Mouse (Mus musculus): ENCODE data around the gene P3h1. TPM values are rescaled to one million over a fixed set of nuclear protein-coding genes. Genes with fewer than 3 reads are reported as not detected.

The P3h1 gene
- total and polyA plus RNA-seq, 3 experiments, result 15.7 to 30.2 TPM; not detected in 1

GRCm38 (mm10) chr4:119216667-119217066 is 16.0 kb upstream of the P3h1 start:
- no peak overlapping the region for H3K27ac ChIP-seq (ENCODE audit: control insufficient read depth, low read depth, low read length)
- DNase-seq (ENCODE audit: low read depth, low spot score), result no peak
- H3K4me1 ChIP-seq (ENCODE audit: control insufficient read depth in 1 of 2, insufficient read depth in 2 of 2, low read length in 2 of 2), result no peaks in the 10 kb centered on the region
- no peak overlapping the region for H3K4me3 ChIP-seq (ENCODE audit: control insufficient read depth in 1 of 2, insufficient read depth in 1 of 2, low read depth in 2 of 2, low read length in 2 of 2)
- H3K27me3 ChIP-seq (ENCODE audit: control insufficient read depth in 1 of 2, insufficient read depth in 2 of 2, low read length in 2 of 2), result no peaks in the 10 kb centered on the region; a peak in 1 of 4 replicates
- TF ChIP-seq TCF12 (IDR thresholded peaks at IDR 0.05; ENCODE audit: low read depth, low read length), result no peak
- TF ChIP-seq USF2 (IDR thresholded peaks at IDR 0.05; ENCODE audit: borderline replicate concordance in 1 of 2, insufficient read depth in 1 of 2, low read depth in 1 of 2, low read length in 2 of 2), result no peak
- no peak for TF ChIP-seq RCOR1 (IDR thresholded peaks at IDR 0.05; ENCODE audit: low read depth, low read length)
- TF ChIP-seq NELFE (IDR thresholded peaks at IDR 0.05; ENCODE audit: low read depth, low read length), result no peak
- TF ChIP-seq HCFC1 (IDR thresholded peaks at IDR 0.05; ENCODE audit: low read depth, low read length), result no peak
- no peak for TF ChIP-seq MXI1 (IDR thresholded peaks at IDR 0.05; ENCODE audit: low read depth, low read length)
- no peak for TF ChIP-seq CHD2 (IDR thresholded peaks at IDR 0.05; ENCODE audit: low read length)
- TF ChIP-seq MYB (IDR thresholded peaks at IDR 0.05; ENCODE audit: low read depth, low read length), result no peak
- TF ChIP-seq EP300 (IDR thresholded peaks at IDR 0.05; ENCODE audit: low read depth in 1 of 2, low read length in 2 of 2), result no peak
- TF ChIP-seq GABPA (IDR thresholded peaks at IDR 0.05; ENCODE audit: low read depth, low read length), result no peak
- TF ChIP-seq UBTF (IDR thresholded peaks at IDR 0.05; ENCODE audit: borderline replicate concordance, insufficient read depth, low read depth, low read length), result no peak
- TF ChIP-seq TAL1 (IDR thresholded peaks at IDR 0.05; ENCODE audit: low read length), result no peak
- TF ChIP-seq MAZ (IDR thresholded peaks at IDR 0.05; ENCODE audit: low read depth, low read length), result no peak
- no peak for TF ChIP-seq CHD1 (IDR thresholded peaks at IDR 0.05; ENCODE audit: low read depth, low read length)
- no peak for TF ChIP-seq POLR2AphosphoS2 (IDR thresholded peaks at IDR 0.05; ENCODE audit: low read length)
- no peak for TF ChIP-seq MEF2A (IDR thresholded peaks at IDR 0.05; ENCODE audit: extremely low read depth, insufficient replicate concordance, low read depth, low read length, poor library complexity, severe bottlenecking)
- no peak for TF ChIP-seq ZMIZ1 (IDR thresholded peaks at IDR 0.05; ENCODE audit: low read depth, low read length)
- no peaks in the 10 kb centered on the region for H3K9me3 ChIP-seq (replicated peaks; ENCODE audit: insufficient read depth, low read length)
- no peak overlapping the region for H3K9ac ChIP-seq (ENCODE audit: control insufficient read depth, low read depth, low read length, poor library complexity, severe bottlenecking)
- H3K79me2 ChIP-seq (ENCODE audit: control insufficient read depth, insufficient read depth, low read length, poor library complexity), result no peaks in the 10 kb centered on the region
- H3K36me3 ChIP-seq (ENCODE audit: control insufficient read depth in 1 of 2, insufficient read depth in 2 of 2, low read length in 2 of 2), result no peaks in the 10 kb centered on the region

- Histone ChIP-seq H3K9me3 (replicated peaks; ENCODE audit: insufficient read depth, low read length) (no peaks in the 10 kb centered on the region), H3K4me1 (ENCODE audit: control insufficient read depth in 1 of 2, insufficient read depth in 2 of 2, low read length in 2 of 2) (0 out of 4 replicates have a peak, but pooled peaks cover 0 to 3% of the 10 kb centered on the region in 2 experiments), H3K27ac (ENCODE audit: control insufficient read depth, low read depth, low read length) (no peak within 1 kb of the TSS), H3K79me2 (ENCODE audit: control insufficient read depth, insufficient read depth, low read length, poor library complexity) (no peaks in the 10 kb centered on the region), H3K9ac (ENCODE audit: control insufficient read depth, low read depth, low read length, poor library complexity, severe bottlenecking) (no peak within 1 kb of the TSS), H3K36me3 (ENCODE audit: control insufficient read depth in 1 of 2, insufficient read depth in 2 of 2, low read length in 2 of 2) (0 out of 4 replicates have a peak, but pooled peaks cover 0 to 3% of the 10 kb centered on the region in 2 experiments), H3K27me3 (ENCODE audit: control insufficient read depth in 1 of 2, insufficient read depth in 2 of 2, low read length in 2 of 2) (no peaks in the 10 kb centered on the region; a peak in 1 of 4 replicates), H3K4me3 (ENCODE audit: control insufficient read depth in 1 of 2, insufficient read depth in 1 of 2, low read depth in 2 of 2, low read length in 2 of 2) (no peak within 1 kb of the TSS)
- no peak for TF ChIP-seq ETS1 (IDR thresholded peaks at IDR 0.05; ENCODE audit: low read depth, low read length)
- no peak for TF ChIP-seq CHD1 (IDR thresholded peaks at IDR 0.05; ENCODE audit: low read depth, low read length)
- TF ChIP-seq TCF12 (IDR thresholded peaks at IDR 0.05; ENCODE audit: low read depth, low read length), result no peak
- TF ChIP-seq ZC3H11A (IDR thresholded peaks at IDR 0.05; ENCODE audit: low read depth, low read length), result no peak
- DNase-seq (ENCODE audit: low read depth, low spot score), result no peak
Measured at GRCm38 (mm10) chr4:119218169-119218568, 14.5 kb upstream of the P3h1 start, which contains the start of gene Tmem269. Gene Tmem269 (minus strand): TSS chr4:119218217.
